Mouse (Mus musculus) kidney, embryonic 14.5 days (tissue): ENCODE measurements around the gene Fut2. TPM values are rescaled to one million over a fixed set of nuclear protein-coding genes. Genes with fewer than 3 reads are reported as not detected.

ENCODE experiments used
- ATAC-seq: fragments of 200-750 bp; cut with Nextera tagmentation; 2 replicates; pipeline ENCODE4 v1.8.0; 2017; ENCODE audit warnings: moderate number of reproducible peaks, mild to moderate bottlenecking, moderate TSS enrichment, moderate library complexity; ENCODE audit not compliant: low FRiP score, low TSS enrichment
- H3K27ac ChIP-seq: fragments of 300-500 bp; sonication (generic); 2 replicates; pipeline ENCODE4 v1.5.1; 2014; ENCODE audit warnings: low read depth, mild to moderate bottlenecking, low read length, moderate library complexity, mixed read lengths
- H3K27me3 ChIP-seq: fragments of 300-500 bp; sonication (generic); 2 replicates; pipeline ENCODE4 v1.6.1; 2014; ENCODE audit warnings: mild to moderate bottlenecking, low read length; ENCODE audit not compliant: control insufficient read depth, insufficient read depth
- H3K36me3 ChIP-seq: fragments of 300-500 bp; sonication (generic); 2 replicates; pipeline ENCODE4 v1.6.1; 2014; ENCODE audit warnings: low read length, mixed read lengths; ENCODE audit not compliant: control insufficient read depth, insufficient read depth
- H3K4me1 ChIP-seq: fragments of 300-500 bp; sonication (generic); 2 replicates; pipeline ENCODE4 v1.6.1; 2014; ENCODE audit warnings: low read length, mixed read lengths; ENCODE audit not compliant: control insufficient read depth, insufficient read depth
- H3K4me2 ChIP-seq: fragments of 300-500 bp; sonication (generic); replicated peaks from 2 replicates; pipeline ENCODE4 v1.6.1; 2014; ENCODE audit warnings: low read depth, mild to moderate bottlenecking, low read length
- H3K4me3 ChIP-seq: fragments of 300-500 bp; sonication (generic); 2 replicates; pipeline ENCODE4 v1.5.1; 2014; ENCODE audit warnings: mild to moderate bottlenecking, low read length
- H3K9ac ChIP-seq: fragments of 300-500 bp; sonication (generic); 2 replicates; pipeline ENCODE4 v1.6.1; 2014; ENCODE audit warnings: low read depth, mild to moderate bottlenecking, low read length, moderate library complexity
- H3K9me3 ChIP-seq: fragments of 300-500 bp; sonication (generic); 2 replicates; pipeline ENCODE4 v1.6.1; 2016; ENCODE audit warnings: low read length; ENCODE audit not compliant: control insufficient read depth
- WGBS: fragments of 180-500 bp; shearing (Covaris S2); extraction: QIAGEN DNeasy Blood & Tissue Kit; methylation state at CpG from one replicate; pipeline ENCODE4 v1.1.7; 2014; 5-methylcytosine and 5-hydroxymethylcytosine counted together
- polyA plus RNA-seq: library from polyadenylated mRNA; unstranded; fragments of >200 nt; fragmentation: Nextera tagmentation; extraction: Ambion mirVana; gene quantifications from 2 replicates; pipeline ENCODE4 v1.2.1, GENCODE M21; 2014

Fut2 gene
- polyA plus RNA-seq, 1 experiment from 2014 or later = 0.26 TPM

DNA sequence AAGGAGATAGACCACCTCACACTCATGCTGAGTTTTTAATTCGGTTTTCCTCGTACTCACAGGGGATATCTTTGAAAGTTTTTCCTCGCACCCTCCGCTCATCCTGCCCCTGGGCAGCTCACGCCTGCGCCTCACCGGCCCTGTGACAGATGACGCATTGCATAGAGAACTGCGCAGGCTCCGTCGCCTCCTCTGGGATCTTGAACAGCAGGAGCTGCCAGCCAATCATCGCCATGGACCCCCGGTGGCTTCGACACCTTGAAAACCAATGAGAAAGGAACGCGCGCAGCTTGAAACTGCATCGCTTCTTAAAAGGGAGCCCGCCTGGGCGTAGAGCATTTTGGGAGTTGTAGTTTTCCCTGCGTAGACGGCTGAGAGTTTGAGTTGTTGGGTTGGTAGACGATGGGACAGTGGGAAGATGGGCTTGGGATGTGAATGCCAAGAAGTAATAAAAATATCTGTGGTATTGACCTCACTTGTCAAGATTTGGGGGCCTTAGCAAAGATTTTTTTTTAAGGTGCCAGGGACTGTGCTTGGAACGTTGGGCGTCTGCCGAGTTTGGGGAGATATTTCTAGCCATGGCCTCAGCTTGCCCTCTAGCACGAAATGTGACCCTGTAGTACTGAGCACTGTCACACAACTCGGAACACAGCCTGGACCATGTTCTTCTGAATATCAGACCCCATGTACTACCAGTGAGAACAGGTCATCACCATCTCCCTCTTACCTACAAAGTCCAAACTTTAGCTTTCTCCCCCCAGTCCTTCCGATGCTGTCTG lies 27.4 kb downstream of the Fut2 start:
- 0 out of 2 replicates have a peak, but pooled peaks cover 4% of the 10 kb centered on the region for H3K36me3 ChIP-seq
- 20% methylated on average over 29 of the region's 29 CpGs for WGBS
- H3K4me3 ChIP-seq = peak overlapping the region; percentile 20; the same call in 1 of the 2 replicates
- ATAC-seq = peak; percentile 82
- H3K27me3 ChIP-seq = no peaks in the 10 kb centered on the region
- peak overlapping the region; percentile 40 for H3K4me2 ChIP-seq
- H3K4me1 ChIP-seq = peaks cover 39% of the 10 kb centered on the region
- H3K9ac ChIP-seq = peak overlapping the region; percentile 28
- H3K9me3 ChIP-seq = no peaks in the 10 kb centered on the region; the same call in 1 of the 2 replicates
- H3K27ac ChIP-seq = 0 out of 2 replicates have a peak overlapping the region, but pooled peaks have one; percentile 3

DNA sequence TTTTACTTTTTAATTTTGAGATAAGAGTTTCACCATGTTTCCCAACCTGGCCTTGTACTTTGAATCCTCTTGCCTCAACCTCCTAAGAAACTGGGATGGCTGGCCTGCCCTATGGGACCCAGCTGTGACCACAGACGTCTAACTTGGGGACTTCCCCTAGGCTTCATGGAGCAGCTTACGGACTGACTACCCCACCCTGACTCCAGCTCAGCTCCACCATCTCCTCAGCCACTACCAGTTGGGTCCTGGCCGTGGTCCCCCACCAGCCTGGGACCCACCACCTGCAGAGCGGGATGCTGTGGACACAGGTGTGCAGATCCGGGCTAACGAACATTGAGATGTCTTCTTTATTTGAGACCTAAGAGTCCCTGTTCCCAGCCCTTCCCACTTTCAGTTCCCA lies 28.5 kb downstream of the Fut2 start:
- Histone ChIP-seq H3K36me3 (0 out of 2 replicates have a peak, but pooled peaks cover 4% of the 10 kb centered on the region), H3K9ac (no peak overlapping the region), H3K4me1 (peaks cover 36% of the 10 kb centered on the region), H3K4me2 (peak overlapping the region; percentile 40; the same call in 1 of the 2 replicates), H3K27ac (no peak overlapping the region), H3K27me3 (0 out of 2 replicates have a peak, but pooled peaks cover 6% of the 10 kb centered on the region), H3K9me3 (no peaks in the 10 kb centered on the region; the same call in 1 of the 2 replicates), H3K4me3 (no peak overlapping the region)
- 96% methylated on average over 6 of the region's 6 CpGs for WGBS
- ATAC-seq = no peak

DNA sequence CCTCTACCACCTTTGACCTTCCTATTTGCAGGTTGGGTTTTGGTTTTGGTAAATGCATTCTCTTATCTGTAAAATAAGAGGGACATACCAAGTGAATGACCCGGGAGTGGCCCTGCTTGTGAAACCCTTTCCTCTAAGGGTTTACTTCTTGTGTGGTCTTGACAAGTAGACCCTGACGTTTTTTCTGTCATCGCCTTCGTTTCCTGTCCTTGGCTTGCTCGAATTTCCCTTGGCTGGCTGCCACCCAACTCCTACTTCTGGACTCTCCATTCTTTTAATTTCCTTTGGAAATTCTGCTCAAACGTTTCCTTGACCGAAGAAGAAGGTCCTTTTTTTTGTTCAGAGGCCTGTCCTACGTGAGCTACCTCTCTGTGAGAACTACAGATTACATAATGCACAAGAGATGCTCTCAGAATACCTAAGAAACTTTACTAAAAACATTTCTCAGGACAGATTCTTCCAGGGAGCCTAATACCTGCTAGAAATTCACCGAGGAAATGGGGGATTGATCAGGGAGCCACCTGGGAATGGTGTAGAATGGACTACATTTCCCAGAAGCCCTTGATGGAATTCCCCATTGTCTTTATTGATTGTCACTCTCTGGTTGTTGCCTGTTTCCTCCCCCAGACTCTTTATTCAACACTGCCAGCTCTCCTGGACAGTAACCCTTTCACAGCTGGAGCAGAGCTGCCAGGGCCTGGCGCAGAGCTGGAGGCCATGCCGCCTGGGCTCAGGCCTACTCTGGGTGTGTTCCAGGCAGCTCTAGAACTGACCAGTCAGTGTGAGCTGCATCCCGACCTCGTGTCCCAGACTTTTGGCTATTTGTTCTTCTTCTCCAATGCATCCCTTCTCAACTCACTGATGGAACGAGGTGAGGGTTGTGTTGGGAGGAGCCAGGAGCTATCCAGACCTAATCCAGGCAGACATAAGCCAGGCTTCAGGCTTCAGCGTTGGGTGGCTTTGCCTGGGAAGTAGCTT lies 30.2 kb downstream of the Fut2 start:
- WGBS = 69% methylated on average over 15 of the region's 15 CpGs
- H3K4me1 ChIP-seq = peaks cover 27% of the 10 kb centered on the region
- no peak for ATAC-seq

DNA sequence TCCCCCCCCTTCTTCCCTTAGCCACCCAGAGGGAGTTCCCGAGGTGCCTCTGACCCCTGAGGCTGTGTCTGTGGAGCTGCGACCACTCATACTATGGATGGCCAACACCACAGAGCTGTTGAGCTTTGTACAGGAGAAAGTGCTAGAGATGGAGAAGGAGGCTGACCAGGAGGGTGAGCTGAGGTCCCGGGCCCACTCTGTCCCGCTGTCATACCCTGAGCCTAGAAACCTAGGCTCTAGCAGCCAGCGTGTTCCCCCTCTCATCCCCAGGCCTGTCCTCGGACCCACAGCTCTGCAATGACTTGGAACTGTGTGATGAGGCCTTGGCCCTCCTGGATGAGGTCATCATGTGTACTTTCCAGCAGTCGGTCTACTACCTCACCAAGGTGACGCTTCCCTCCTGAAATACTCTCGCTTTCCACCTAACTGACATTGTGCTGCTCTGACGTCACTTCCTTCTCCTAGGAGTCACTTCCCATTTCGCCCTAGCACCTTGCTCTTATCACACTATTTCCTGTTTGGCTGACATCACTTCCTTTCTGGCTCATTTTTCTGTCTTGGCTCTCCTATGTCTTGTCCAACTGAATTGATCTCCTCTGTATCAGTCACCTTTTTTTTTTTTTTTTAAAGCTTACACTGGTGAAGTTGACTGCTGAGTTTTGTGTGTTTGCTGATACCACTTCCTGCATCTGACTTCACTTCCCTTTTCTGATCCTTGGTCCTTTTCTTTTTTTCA lies 31.1 kb downstream of the Fut2 start:
- 83% methylated on average over 11 of the region's 11 CpGs for WGBS
- Histone ChIP-seq H3K27ac (peak overlapping the region; percentile 9; the same call in 1 of the 2 replicates), H3K9ac (no peak overlapping the region), H3K4me2 (no peak overlapping the region), H3K27me3 (0 out of 2 replicates have a peak, but pooled peaks cover 6% of the 10 kb centered on the region), H3K4me1 (peaks cover 19% of the 10 kb centered on the region), H3K4me3 (no peak overlapping the region), H3K9me3 (no peaks in the 10 kb centered on the region; the same call in 1 of the 2 replicates), H3K36me3 (0 out of 2 replicates have a peak, but pooled peaks cover 4% of the 10 kb centered on the region)
- no peak for ATAC-seq

More for the DNA sequence above, 30.2 kb downstream of the Fut2 start:
- H3K36me3 ChIP-seq = 0 out of 2 replicates have a peak, but pooled peaks cover 4% of the 10 kb centered on the region
- H3K4me2 ChIP-seq = no peak overlapping the region
- H3K9ac ChIP-seq = no peak overlapping the region
- H3K4me3 ChIP-seq = no peak overlapping the region
- H3K27me3 ChIP-seq = 0 out of 2 replicates have a peak, but pooled peaks cover 6% of the 10 kb centered on the region
- no peaks in the 10 kb centered on the region; the same call in 1 of the 2 replicates for H3K9me3 ChIP-seq
- peak overlapping the region; percentile 13; the same call in 1 of the 2 replicates for H3K27ac ChIP-seq

DNA sequence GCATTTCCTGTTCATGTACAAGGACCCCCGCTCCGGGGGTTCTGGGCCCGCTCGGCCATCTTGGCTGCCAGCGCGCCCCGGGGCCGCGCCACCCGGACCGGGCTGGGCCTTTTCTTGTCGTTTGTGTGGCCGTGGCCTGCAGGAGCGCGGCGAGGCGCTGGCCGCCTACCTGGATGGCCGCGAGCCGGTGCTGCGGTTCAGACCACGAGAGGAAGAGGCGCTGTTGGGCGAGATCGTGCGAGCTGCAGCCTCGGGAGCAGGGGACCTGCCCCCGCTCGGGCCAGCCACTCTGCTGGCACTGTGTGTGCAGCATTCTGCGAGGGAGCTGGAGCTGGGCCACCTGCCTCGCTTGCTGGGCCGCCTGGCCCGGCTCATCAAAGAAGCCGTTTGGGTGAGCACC lies 33.7 kb downstream of the Fut2 start:
- Histone ChIP-seq H3K36me3 (0 out of 2 replicates have a peak, but pooled peaks cover 4% of the 10 kb centered on the region), H3K4me1 (peaks cover 14% of the 10 kb centered on the region), H3K4me3 (peak overlapping the region; percentile 22), H3K27me3 (peaks cover 11% of the 10 kb centered on the region; the same call in 1 of the 2 replicates), H3K9me3 (no peaks in the 10 kb centered on the region; the same call in 1 of the 2 replicates), H3K4me2 (peak overlapping the region; percentile 46), H3K27ac (no peak overlapping the region), H3K9ac (peak overlapping the region; percentile 53)
- ATAC-seq = no peak; the same call in 1 of the 2 replicates
- 14% methylated on average over 30 of the region's 35 CpGs for WGBS

DNA sequence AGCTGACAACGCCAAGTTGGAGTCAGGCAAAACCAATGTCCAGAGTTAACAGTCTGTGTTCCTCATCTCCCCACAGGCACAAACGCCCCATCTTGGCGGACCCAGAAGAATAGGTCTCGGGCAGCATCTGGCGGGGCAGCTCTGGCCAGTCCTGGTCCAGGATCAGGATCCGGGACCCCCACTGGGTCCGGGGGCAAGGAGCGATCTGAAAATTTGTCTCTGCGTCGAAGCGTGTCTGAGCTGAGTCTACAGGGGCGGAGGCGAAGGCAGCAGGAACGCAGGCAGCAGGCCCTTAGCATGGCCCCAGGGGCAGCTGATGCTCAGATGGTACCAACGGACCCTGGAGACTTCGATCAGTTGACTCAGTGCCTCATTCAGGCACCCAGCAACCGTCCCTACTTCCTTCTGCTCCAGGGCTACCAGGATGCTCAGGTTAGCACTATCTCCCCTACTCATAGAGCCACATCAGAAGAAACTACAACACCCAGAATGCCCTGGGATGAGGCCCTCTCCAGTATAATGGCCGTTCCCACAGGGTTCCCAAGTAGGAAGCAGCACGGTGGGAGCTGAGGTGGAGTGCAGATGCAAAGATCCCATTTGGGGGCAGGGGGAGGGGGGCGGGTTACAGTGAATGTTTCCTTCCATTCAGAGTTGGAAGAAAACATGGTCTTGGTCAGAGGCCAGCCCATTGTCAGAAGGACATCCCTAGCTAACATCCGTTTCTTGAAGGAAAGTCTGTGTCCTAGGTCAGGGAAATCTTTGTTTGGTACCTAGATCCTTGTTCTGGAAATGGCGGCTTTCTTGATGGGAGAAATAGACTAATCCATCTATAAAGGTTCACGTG lies 35.9 kb downstream of the Fut2 start:
- Histone ChIP-seq H3K4me2 (no peak overlapping the region), H3K9me3 (no peaks in the 10 kb centered on the region), H3K9ac (no peak overlapping the region), H3K4me1 (peaks cover 10% of the 10 kb centered on the region), H3K36me3 (no peaks in the 10 kb centered on the region), H3K27ac (no peak overlapping the region), H3K27me3 (peaks cover 16% of the 10 kb centered on the region; the same call in 1 of the 2 replicates), H3K4me3 (no peak overlapping the region)
- no peak for ATAC-seq
- WGBS = 74% methylated on average over 23 of the region's 23 CpGs

DNA sequence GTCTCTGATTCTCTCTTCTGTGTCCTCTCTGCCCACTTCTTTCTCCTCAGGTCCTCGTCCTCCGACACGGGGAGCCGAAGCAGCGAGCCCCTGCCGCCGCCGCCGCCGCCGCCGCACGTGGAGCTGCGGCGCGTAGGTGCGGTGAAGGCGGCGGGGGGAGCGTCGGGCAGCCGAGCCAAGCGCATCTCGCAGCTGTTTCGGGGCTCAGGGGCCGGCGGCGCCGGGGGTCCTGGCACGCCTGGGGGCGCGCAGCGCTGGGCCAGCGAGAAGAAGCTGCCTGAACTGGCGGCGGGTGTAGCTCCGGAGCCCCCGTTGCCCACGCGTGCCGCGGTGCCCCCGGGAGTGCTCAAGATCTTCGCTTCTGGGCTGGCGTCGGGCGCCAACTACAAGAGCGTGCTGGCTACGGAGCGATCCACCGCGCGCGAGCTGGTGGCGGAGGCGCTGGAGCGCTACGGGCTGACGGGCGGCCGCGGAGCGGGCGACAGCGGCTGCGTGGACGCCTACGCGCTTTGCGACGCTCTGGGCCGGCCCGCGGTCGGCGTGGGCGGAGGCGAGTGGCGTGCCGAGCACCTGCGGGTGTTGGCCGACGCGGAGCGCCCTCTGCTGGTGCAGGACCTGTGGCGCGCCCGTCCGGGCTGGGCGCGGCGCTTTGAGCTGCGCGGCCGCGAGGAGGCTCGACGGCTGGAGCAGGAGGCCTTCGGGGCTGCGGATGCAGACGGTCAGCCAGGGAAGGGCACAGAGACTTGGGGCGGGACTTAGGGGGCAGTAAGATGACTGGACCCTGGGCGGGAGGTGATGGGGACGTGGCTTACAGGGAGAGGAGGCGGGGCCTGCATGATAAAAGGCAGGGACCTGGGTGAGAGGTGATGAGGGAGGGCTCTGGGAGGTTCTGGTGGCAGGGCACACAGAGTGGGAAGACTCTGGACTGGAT lies 37.6 kb downstream of the Fut2 start:
- Histone ChIP-seq H3K9ac (peak overlapping the region; percentile 70), H3K9me3 (no peaks in the 10 kb centered on the region), H3K4me2 (peak overlapping the region; percentile 94), H3K36me3 (no peaks in the 10 kb centered on the region), H3K4me1 (peaks cover 10% of the 10 kb centered on the region), H3K27ac (peak overlapping the region; percentile 12; the same call in 1 of the 2 replicates), H3K4me3 (peak overlapping the region; percentile 51), H3K27me3 (peaks cover 16% of the 10 kb centered on the region; the same call in 1 of the 2 replicates)
- WGBS = under 1% methylated on average over 98 of the region's 105 CpGs
- peak; percentile 79 for ATAC-seq
